Mouse (Mus musculus) NIH3T3 (cell line): ENCODE measurements around the gene Peak1.

Source experiments
- DNase-seq: peaks from one replicate; pipeline ENCODE4 v3.0.0-alpha.2; 2012; ENCODE audit warnings: low read depth

The Peak1 gene

DNA sequence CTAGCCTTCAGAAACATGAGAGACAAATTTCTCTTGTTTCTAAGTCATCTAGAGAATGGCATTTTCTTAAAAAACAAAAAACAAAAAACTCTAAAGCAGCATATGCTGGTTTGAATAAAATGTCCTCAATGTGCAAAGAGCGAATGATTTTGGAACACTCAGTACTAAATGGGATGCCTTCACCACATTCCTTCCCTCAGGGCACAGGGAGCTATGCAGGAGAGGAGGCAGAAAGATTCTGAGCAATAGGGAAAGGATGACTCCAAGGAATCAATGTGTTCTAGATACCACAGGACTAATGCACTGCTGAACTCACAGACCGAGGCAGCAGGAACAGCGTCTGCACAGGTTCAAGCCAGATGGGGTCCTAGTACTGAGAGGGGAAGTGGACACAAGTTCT is 103.5 kb downstream of the Peak1 start:
- peak; percentile 28 for DNase-seq

- DNase-seq = no peak
These were observed 108.8 kb downstream of the Peak1 start for GRCm38 (mm10) chr9:56309079-56309478.

DNA sequence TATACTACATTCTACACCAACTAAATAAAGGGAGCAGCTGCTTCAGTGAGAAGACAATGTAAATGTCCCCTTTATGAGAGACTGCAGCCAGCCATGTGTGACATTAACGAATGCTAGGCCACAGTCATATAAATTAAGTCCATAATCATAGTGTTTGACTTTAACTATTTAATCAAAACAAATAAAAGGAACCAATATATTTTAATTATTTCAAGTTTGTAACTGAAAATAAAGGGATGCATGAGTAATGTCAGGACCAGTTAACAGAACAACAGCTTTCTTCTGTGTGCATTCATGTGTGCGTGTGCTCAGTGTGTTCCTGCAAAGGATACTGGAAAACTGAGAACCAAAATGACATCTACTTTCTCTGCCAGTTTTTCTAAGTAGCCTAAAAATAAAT is 113.3 kb downstream of the Peak1 start:
- no peak for DNase-seq

- DNase-seq = no peak
These were observed 114.9 kb downstream of the Peak1 start for GRCm38 (mm10) chr9:56302921-56303465.

- DNase-seq = no peak
These were observed 127.8 kb downstream of the Peak1 start for GRCm38 (mm10) chr9:56290019-56290418.

DNA sequence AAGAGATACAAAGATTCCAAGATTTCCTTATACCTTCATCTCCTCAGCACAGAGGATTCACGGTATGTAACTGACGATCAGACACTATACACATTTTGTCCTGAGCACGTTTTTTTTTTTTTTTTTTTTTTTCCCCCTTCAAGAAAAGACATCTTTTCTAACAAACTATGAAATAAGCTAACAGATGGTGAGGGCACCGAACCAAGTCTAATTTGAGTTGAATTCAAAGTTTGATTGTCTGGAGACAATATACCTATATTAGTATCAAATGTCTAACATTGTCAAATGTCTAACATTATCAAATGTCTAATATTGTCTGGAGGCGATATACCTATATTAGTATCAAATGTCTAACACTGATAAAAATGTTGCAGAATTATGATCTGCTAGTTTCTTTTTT is 135.4 kb downstream of the Peak1 start:
- DNase-seq = no peak

DNA sequence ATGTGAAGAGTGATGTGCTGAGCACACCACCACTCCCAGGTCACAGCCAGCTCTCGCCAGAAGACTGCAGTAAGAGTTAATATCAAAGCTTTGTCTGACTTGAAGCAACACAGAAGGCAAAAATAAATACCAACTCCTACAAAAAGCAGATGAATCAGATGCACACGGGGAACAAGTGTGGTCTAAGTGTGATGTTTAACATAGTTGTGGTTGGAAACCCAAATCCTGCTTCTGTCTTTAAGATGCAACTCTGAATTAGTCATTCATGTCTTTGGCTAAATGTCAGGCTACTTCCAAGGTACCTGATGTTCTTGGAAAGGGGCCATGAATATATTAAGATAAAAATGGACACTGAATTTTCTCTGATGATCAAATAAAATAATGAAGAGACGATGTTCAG is 144.3 kb downstream of the Peak1 start:
- peak; percentile 75 for DNase-seq

- DNase-seq = no peak
These were observed 145.6 kb downstream of the Peak1 start for GRCm38 (mm10) chr9:56272247-56272598.

- no peak for DNase-seq
These were observed 146.3 kb downstream of the Peak1 start for GRCm38 (mm10) chr9:56271326-56272246.

GRCm38 (mm10) chr9:56269101-56269500 is 148.8 kb downstream of the Peak1 start:
- DNase-seq = no peak

DNA sequence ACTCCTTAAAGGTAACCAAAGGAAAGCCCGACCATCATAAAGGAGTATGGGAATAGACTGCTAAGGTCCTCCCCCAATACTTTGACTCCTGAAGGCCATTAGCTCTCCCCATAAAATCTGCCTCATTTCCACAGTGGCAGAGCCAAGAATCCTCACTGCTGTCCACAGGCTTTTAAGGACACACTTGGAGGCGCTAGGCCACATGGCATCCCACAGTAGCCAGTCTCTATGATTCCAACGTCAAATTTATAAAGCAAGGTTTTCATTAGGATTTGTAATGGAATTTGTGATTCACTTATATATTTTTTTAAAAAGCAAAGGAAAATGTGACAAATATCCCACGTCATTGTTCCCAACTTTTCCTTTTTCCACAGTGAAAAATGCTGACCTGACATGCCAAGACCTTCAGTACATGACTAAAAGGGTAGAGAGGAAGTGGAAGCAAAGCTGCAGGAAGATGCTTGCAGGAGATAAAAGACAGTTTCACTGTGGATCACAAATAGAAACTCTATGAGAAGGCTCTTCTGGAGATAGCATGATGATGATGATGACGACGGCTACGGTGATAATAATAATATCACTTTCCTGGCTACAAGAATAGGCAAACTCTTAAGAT is 151.6 kb downstream of the Peak1 start:
- peak; percentile 9 for DNase-seq

GRCm38 (mm10) chr9:56265460-56266199 is 152.2 kb downstream of the Peak1 start:
- DNase-seq = peak; percentile 41

DNA sequence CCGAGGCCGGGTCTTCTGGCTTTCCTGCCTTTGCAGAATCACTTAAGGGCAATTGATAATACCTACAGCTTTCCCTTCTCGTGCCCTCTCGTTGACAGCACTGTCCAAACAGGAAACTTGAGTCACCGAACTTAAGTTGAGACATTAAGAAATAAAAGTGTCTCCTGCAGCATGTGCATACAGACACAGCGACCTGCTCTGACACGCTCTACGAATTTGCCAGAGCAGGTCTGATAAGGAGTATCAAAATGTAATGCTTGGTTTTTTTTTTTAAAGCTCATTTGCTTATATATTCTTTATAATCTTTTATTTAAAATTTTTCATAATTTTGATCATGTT is 152.9 kb downstream of the Peak1 start:
- DNase-seq = no peak

DNA sequence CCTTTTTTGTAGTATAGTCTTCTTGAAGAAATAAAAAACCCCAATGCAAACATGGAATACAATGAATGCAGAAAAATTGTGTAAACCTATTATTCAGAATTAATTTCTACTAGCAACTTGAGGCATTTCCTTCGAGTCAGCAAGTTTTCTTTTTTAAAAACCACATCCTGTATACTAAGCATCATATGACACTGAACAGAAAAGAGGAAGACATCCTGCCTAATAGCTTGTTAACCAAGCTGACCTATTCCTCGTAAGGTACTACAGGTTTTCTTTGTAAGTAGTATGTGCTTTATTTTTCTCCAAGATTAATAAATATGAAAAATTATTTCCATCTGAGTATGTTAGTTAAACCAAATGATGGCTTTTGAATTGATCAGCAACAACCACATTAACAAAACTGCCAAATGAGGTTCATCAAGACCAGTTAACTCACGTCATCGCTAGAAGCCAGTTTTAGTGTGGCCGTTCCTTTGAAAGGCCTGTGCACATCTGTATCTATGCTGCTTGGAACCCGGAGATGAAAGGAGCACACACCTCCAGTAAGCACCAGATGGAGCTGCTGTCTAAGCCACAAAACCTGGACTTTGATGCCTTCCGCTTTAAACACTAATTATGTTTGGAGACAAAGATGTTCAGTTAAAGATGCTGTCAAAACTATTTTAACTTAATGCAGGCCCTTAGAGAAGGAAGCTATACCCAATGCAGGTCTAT is 153.4 kb downstream of the Peak1 start:
- DNase-seq = peak; percentile 67

- no peak for DNase-seq
These were observed 154.8 kb downstream of the Peak1 start for GRCm38 (mm10) chr9:56263055-56263454.

DNA sequence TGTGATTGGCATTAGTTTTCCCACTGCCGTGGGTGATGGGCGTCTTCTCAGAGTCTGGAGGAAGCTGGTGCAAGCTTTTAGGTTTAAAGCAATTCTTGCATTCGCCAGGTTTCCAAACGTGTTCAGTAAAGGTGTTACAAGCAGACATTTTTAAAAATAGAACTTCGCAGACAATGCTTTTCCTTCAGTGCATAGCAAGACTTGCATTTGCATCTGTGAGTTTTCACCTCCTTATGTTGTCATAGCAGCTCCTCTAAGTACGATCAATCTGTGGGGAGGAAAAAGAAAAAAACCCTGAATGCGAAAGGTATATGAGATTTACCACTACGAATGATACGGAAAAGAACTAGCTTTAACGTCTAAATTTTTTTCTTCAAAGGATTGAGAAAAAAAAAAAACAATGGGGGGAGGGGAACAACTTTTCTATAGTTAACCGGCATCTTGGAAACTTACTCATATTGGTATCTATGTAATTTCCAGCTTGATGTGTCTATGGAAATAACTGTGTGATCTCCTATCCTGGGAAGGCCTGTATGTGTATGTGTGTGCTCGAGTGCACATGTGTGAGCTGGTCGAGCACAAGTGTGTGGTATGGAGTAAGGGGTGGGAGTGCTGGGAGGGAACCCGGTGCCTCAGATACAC is 157.3 kb downstream of the Peak1 start:
- no peak for DNase-seq

DNA sequence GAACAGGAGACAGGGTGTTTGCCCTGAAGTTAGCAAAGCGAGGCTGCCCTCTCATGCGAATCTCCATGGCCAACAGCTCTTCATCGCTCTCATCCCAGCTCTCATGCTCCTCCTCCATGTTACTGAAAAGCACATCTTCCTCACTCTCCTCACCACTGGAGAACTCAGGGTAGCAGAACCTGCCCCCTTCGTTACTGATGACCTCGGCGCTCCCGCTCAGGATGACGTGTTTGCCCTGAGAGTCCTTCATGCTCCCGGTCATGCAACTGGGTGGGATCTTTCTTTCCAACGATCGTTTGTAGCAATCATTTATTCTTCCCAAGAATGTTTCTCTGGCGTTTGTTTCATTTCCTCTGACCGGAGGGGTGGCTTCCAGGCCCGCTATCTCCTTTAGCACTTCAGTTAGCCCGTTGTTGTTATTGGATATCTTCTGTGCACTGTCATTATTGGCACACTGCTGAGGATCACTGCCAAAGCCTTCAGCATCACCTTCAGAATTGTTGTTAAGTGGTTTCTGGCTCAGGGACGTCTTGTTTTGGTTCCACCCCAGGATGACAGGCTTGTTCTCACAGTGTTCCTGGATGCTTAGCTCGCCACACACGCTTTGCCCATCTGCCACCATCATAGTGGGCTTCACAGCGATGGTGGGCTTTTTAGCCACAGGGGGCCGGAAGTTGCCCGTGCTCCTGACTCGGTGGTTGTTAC is 157.9 kb downstream of the Peak1 start:
- DNase-seq = no peak

DNA sequence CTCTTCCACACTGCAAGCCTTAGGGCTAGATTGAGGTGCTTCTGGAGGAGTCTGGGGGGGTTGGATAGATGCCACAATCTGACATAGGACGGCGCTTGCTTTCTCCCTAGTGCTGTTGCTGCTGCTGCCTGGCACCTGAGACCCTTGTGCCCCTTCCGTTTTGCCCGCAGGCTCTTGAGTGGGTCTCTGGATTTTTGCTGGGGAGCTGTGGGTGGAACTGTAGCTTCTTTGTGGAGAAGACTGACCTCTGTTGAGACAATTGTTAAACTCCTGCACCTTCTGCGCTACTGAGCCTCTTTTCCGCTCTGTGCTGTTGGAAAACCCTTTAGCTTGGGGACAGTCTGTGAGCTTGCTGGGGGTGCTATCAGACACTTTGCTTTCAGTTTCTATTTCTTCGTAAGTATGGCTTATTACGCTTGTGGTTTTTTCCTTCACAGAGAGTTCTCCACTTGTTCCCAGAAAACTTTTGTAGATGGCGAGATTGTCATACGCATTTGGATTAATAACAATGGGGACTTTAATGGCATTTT is 159.5 kb downstream of the Peak1 start:
- DNase-seq = no peak

GRCm38 (mm10) chr9:56257227-56258000 is 160.5 kb downstream of the Peak1 start:
- no peak for DNase-seq
